Mouse (Mus musculus) right cerebral cortex, adult 18-20 months (tissue): Measurements from ENCODE around the gene Cep57l1.

Source experiments
- DNase-seq: peaks from one replicate; pipeline ENCODE4 v3.0.0; 2022; ENCODE audit warnings: mixed read lengths

Gene Cep57l1

GRCm38 (mm10) chr10:41670196-41670595 is 139.5 kb downstream of the Cep57l1 start:
- no peak for DNase-seq
